Mouse (Mus musculus) bone marrow, adult 2 months (tissue): ENCODE measurements around the gene Derl3.
"Not testable (repeated sequence)": the region's sequence is repeated elsewhere in the genome, so short reads cannot be mapped to it uniquely, and the experiment has no call there.

ENCODE experiments used
- CTCF ChIP-seq: fragments of 200-500 bp; IDR thresholded peaks from 2 replicates; pipeline ENCODE4 v1.5.1; 2011; ENCODE audit warnings: low read length, control low read depth; ENCODE audit not compliant: control insufficient read depth, insufficient read depth
- POLR2A ChIP-seq: fragments of 200-500 bp; IDR thresholded peaks from 2 replicates; pipeline ENCODE4 v1.6.1; 2011; ENCODE audit warnings: low read depth, mild to moderate bottlenecking, control low read depth, low read length, borderline replicate concordance; ENCODE audit not compliant: control insufficient read depth

DNA sequence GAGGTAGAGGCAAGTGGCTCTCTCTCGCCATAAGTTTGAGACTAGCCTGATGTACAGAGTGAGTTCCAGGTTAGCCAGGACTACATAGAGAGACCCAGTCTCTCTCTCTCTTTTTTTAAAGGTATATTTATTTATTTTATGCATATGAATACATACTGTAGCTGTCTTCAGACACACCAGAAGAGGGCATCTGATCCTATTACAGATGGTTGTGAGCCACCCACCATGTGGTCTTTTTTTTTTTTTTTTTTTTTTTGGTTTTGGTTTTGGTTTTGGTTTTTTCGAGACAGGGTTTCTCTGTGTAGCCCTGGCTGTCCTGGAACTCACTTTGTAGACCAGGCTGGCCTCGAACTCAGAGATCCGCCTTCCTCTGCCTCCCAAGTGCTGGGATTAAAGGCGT is 5.7 kb upstream of the Derl3 start:
- not testable (repeated sequence) for TF ChIP-seq POLR2A, CTCF
